Mouse (Mus musculus): Measurements from ENCODE around the gene Fggy.

Gene Fggy

GRCm38 (mm10) chr4:95861074-95861473 is 303.8 kb downstream of the Fggy start:
- no peak for TF ChIP-seq GATA4 (IDR thresholded peaks at IDR 0.05; ENCODE audit: insufficient replicate concordance, low read length)

DNA sequence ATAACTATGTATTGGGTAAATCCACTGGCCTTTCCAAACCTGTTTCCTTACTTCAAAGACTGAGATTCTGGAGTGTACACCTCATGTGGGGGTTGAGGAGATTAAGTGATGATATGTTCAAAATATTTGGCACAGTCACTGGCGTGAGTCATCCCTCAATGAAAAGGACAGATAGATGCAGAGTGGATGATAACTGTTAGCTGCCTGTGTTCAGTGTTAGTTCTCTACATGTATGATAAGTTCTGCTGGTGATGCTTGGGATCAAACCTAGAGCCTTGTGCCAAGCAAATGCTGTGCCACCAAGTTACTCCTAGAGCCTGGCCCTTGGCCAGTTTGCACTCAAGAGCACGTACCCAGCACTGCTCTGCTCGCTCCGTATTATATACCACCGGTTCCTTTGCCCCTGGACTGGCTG is 304.4 kb downstream of the Fggy start:
- TF ChIP-seq GATA4 (IDR thresholded peaks at IDR 0.05; ENCODE audit: insufficient replicate concordance, low read length), result no peak

GRCm38 (mm10) chr4:95862276-95862675 is 305.0 kb downstream of the Fggy start:
- TF ChIP-seq GATA4 (IDR thresholded peaks at IDR 0.05; ENCODE audit: insufficient replicate concordance, low read length), result no peak

DNA sequence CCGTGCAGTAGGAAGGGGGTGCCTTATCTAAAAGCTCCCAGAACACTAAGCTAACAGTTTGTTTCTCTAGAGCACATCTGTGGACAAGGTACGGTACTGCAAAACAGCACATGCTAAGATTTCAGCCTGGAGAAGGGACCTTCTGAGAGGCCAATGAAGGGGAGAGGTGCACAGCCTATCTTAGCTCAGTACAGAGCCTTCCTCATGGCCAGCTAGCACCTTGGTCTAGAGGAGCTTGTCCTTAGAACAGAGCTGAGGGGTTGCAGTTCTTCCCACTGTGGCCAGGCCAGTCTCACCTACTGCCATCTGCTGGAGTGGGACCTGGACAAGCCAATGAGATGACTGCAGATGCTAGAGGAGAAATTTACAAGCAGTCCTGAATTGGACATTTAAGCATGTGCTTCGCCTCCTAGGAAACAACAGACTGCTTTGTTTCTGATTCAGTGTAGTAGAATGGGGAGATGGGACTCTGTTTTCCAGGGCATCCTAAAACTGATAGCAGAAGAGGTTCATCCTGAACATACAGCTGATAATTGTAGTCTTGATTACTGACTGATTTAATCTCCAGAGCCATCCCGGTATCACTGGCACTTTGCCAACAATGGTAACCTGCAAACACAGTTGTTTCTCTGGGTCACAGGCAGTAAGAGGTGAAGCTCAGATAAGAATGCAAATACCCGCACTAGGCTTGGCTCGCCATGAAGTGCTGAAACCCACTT is 305.6 kb downstream of the Fggy start:
- 0 out of 2 replicates have a peak, but pooled peaks have one; percentile 40 for TF ChIP-seq GATA4 (IDR thresholded peaks at IDR 0.05; ENCODE audit: insufficient replicate concordance, low read length)

DNA sequence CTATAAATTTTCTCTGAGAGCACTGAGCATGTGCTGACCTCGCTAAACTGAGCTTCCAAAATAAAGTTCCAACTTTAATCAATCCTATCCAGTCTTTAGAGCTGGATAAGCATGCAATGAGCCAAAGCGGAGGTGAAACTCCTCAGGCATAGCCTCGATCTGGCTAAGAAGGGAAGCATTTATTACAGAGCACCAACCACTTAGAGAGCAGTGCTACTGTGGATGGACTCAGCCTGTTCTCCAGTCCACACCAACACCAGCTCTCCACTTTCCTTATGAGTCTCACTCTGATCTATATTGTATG is 306.1 kb downstream of the Fggy start:
- TF ChIP-seq GATA4 (IDR thresholded peaks at IDR 0.05; ENCODE audit: insufficient replicate concordance, low read length), result no peak

DNA sequence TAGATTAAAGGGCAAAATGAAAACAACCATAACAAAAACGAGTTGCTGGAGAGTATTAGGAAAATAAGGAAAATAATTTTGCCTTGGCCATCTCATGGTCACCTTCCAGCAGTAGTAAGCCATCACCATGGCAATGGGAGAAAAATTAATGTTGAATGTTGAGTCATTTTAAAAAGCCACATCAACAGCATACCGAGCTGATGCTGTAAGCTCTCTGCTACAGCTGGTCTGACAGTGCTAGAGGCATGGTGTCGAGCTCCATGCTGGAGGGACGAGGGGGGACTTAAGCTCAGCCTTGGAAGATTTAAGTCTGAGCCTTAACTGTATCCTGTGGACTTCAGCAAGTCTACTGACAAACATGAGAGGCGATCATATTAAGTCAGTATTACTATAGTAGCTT is 307.9 kb downstream of the Fggy start:
- TF ChIP-seq GATA4 (IDR thresholded peaks at IDR 0.05; ENCODE audit: insufficient replicate concordance, low read length), result no peak

DNA sequence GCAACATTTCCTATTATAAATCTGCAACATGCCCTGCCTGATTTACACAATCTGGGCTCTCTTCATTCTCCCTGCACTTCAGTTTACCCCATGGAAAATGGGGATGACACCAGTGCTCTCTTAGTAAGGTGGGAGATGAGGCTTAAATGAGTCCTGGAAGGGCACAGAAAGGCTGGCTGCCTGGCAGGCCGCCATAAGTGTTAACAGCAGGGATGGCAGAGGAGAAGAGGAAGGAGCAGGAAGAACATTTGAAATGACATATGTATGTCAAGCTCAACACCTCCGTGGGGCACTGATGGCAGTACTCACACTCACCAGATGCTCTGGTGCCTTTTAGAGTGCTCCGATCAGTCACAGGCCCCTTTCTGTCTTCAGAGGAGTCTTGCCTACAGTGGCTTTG is 308.6 kb downstream of the Fggy start:
- no peak for TF ChIP-seq GATA4 (IDR thresholded peaks at IDR 0.05; ENCODE audit: insufficient replicate concordance, low read length)

- no peak for TF ChIP-seq GATA4 (IDR thresholded peaks at IDR 0.05; ENCODE audit: insufficient replicate concordance, low read length)
Observed at GRCm38 (mm10) chr4:95867103-95867502, 309.8 kb downstream of the Fggy start.

GRCm38 (mm10) chr4:95868348-95868747 is 311.0 kb downstream of the Fggy start:
- TF ChIP-seq GATA4 (IDR thresholded peaks at IDR 0.05; ENCODE audit: insufficient replicate concordance, low read length), result no peak

DNA sequence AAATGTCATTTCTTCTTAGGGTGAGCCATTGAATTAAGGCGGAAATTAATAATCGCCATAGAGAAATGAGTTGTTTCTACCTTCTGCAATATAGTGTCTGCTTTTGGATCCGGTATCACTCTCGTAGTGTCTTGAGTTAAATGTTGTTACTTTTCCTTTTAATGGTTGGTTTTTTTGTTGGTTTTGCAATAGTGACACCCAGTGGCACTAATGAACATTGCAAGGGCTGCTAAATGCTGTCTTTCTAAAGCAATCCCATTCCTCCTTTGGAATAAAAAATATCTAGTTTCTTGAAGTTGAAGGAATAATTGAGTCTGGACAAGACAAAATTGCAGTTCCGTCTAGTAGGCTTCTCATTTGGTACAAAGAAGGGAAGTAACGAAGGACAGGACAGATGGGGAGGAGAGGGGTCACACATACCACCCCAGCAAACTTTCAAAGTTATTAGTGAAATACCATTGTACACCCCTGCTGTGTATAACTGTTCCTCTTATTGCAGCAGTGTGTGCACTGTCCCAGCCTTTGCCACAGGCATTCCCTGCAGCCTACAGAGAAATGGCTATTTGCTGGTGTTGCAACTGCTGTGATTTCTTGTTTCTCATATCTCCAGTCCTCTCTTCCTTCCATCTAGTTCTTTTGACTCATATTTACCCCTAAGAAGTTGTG is 314.0 kb downstream of the Fggy start:
- no peak for TF ChIP-seq GATA4 (IDR thresholded peaks at IDR 0.05; ENCODE audit: insufficient replicate concordance, low read length)

GRCm38 (mm10) chr4:95875896-95876295 is 318.6 kb downstream of the Fggy start:
- TF ChIP-seq GATA4 (IDR thresholded peaks at IDR 0.05; ENCODE audit: insufficient replicate concordance, low read length), result no peak

- no peak for TF ChIP-seq GATA4 (IDR thresholded peaks at IDR 0.05; ENCODE audit: insufficient replicate concordance, low read length)
Observed at GRCm38 (mm10) chr4:95877436-95877835, 320.1 kb downstream of the Fggy start.

- no peak for TF ChIP-seq GATA4 (IDR thresholded peaks at IDR 0.05; ENCODE audit: insufficient replicate concordance, low read length)
Observed at GRCm38 (mm10) chr4:95881751-95882350, 324.5 kb downstream of the Fggy start.

- TF ChIP-seq GATA4 (IDR thresholded peaks at IDR 0.05; ENCODE audit: insufficient replicate concordance, low read length), result no peak
Observed at GRCm38 (mm10) chr4:95884184-95885145, 327.2 kb downstream of the Fggy start.

GRCm38 (mm10) chr4:95895199-95895754 is 338.0 kb downstream of the Fggy start:
- TF ChIP-seq GATA4 (IDR thresholded peaks at IDR 0.05; ENCODE audit: insufficient replicate concordance, low read length), result no peak

All from liver, adult (tissue).